Mouse (Mus musculus) right cerebral cortex, postnatal 4 days (tissue): ENCODE results near the gene Camk2b.
A peak's percentile ranks its signal among the peaks of the same experiment; 100 is the strongest.
"Not testable (repeated sequence)": the region's sequence is repeated elsewhere in the genome, so short reads cannot be mapped to it uniquely, and the experiment has no call there.

Experiments
- DNase-seq: peaks from one replicate; pipeline ENCODE4 v3.0.0-alpha.2; 2022

Camk2b gene

DNA sequence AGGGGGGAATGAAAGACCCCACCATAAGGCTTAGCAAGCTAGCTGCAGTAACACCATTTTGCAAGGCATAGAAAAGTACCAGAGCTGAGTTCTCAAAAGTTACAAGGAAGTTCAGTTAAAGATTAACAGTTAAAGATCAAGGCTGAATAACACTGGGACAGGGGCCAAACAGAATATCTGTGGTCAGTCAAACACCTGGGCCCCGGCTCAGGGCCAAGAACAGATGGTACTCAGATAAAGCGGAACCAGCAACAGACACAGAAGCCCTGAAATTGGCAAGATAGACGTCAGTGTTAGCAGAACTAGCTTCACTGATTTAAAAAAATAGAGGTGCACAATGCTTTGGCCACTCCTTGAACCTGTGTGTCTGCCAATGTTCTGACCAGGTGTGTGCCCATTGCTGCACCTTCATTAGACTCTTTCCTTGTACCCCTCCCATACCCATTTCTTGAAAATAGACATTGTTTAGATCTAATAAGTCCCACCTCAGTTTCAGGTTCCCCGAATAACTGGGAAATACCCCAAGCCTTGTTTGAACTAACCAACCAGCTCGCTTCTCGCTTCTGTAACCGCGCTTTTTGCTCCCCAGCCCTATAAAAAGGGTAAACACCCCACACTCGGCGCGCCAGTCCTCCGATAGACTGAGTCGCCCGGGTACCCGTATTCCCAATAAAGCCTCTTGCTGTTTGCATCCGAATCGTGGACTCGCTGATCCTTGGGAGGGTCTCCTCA lies 55.2 kb downstream of the Camk2b start:
- DNase-seq = not testable (repeated sequence)

DNA sequence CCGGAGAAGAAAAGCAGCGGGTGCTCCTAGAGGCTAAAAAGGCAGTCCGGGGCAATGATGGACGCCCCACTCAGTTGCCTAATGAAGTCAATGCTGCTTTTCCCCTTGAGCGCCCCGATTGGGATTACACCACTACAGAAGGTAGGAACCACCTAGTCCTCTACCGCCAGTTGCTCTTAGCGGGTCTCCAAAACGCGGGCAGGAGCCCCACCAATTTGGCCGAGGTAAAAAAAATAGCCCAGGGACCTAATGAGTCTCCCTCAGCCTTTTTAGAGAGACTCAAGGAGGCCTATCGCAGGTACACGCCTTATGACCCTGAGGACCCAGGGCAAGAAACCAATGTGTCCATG lies 58.4 kb downstream of the Camk2b start:
- DNase-seq = not testable (repeated sequence)

DNA sequence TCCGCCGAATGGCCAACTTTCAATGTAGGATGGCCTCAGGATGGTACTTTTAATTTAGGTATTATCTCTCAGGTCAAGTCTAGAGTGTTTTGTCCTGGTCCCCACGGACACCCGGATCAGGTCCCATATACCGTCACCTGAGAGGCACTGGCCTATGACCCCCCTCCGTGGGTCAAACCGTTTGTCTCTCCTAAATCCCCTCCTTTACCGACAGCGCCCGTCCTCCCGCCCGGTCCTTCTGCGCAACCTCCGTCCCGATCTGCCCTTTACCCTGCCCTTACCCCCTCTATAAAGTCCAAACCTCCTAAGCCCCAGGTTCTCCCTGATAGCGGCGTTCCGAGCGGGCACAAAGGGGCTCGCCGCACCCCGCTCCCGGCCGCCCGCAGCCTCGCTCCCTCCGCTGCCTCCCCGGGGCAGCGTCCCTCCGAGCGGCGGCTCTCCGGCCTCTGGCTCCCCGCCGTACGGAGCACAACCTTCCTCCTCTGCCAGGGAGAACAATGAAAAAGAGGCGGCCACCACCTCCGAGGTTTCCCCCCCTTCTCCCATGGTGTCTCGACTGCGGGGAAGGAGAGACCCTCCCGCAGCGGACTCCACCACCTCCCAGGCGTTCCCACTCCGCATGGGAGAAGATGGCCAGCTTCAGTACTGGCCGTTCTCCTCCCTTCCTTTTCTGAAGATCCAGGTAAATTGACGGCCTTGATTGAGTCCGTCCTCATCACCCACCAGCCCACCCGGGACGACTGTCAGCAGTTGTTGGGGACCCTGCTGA lies 59.0 kb downstream of the Camk2b start:
- DNase-seq = not testable (repeated sequence)

DNA sequence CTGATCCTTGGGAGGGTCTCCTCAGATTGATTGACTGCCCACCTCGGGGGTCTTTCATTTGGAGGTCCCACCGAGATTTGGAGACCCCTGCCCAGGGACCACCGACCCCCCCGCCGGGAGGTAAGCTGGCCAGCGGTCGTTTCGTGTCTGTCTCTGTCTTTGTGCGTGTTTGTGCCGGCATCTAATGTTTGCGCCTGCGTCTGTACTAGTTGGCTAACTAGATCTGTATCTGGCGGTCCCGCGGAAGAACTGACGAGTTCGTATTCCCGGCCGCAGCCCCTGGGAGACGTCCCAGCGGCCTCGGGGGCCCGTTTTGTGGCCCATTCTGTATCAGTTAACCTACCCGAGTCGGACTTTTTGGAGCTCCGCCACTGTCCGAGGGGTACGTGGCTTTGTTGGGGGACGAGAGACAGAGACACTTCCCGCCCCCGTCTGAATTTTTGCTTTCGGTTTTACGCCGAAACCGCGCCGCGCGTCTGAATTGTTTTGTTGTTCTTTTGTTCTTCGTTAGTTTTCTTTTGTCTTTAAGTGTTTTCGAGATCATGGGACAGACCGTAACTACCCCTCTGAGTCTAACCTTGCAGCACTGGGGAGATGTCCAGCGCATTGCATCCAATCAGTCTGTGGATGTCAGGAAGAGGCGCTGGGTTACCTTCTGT lies 59.7 kb downstream of the Camk2b start:
- not testable (repeated sequence) for DNase-seq

DNA sequence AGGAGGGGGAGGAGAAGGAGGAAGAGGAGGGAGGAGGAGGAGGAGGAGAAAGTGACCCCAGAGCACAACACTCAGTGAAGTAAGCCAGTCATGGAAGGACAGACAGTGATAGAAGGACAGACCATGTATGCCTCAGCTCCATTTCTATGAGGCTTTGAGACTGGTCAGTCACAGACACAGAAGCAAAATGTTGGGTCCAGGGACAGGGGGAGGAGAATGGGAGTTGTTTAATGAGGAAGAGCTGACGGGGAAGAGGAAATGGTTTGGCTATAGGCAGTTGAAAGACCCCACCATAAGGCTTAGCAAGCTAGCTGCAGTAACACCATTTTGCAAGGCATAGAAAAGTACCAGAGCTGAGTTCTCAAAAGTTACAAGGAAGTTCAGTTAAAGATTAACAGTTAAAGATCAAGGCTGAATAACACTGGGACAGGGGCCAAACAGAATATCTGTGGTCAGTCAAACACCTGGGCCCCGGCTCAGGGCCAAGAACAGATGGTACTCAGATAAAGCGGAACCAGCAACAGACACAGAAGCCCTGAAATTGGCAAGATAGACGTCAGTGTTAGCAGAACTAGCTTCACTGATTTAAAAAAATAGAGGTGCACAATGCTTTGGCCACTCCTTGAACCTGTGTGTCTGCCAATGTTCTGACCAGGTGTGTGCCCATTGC lies 60.7 kb downstream of the Camk2b start:
- DNase-seq = not testable (repeated sequence)

DNA sequence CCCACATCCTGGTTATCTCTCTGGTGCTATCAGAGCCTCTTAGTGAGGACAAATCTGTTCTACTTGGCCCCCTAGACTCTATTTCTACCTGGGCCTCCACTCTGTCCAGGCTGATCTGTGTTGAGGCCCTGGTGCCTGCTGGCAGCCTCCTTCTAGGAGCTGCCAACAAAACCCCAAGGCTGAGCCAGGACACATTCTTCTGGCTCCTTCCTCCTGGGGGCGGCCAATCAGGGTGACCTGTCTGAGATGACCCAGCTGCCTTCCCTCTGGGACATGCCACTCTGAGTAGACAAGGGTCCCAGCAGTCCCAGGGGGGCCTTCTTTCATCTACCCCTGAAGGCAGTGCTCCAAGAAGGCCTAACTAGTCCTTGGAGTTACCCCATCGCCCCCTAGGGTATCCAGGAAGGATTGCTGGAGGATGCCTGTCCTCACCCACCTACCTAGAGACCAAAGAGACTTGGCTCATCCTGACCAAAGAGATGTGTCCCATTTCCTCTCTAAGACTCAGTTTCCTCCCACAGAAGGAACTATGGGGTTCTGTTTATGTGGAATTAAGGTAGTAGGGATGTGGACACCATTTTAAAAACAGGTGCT lies 63.0 kb downstream of the Camk2b start:
- DNase-seq = no peak

DNA sequence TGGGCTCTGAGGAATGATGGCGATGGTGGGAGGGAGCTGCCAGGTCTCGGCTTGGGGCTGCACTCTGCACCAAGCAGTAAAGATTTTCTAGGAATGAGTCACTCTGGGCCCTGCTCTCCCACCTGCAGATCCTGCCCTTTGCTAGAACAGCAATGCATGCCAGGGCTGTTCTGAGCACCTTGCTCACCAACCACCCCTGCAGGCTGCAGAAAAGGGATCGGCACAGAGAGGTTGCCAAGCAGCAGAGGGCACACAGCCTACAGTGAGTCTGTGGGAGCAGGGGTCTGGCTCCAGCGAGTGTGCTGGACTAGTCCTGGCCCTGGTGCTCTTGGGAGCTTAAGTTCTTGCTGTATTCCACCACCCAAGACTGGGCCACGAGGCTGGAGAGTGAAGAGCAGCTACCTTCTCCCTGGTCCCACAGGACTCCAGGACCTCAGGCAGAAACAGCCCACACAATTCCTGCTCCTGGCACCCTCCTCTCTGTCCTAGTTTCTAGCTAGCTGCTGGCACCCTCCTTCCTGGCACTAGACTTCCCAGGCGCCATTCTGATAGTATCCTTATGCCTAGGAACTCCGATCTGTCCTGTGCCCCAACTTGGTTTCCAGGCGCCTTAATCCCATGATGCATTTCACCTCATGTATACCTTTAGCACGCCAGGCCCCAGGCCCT lies 64.0 kb downstream of the Camk2b start:
- no peak for DNase-seq

DNA sequence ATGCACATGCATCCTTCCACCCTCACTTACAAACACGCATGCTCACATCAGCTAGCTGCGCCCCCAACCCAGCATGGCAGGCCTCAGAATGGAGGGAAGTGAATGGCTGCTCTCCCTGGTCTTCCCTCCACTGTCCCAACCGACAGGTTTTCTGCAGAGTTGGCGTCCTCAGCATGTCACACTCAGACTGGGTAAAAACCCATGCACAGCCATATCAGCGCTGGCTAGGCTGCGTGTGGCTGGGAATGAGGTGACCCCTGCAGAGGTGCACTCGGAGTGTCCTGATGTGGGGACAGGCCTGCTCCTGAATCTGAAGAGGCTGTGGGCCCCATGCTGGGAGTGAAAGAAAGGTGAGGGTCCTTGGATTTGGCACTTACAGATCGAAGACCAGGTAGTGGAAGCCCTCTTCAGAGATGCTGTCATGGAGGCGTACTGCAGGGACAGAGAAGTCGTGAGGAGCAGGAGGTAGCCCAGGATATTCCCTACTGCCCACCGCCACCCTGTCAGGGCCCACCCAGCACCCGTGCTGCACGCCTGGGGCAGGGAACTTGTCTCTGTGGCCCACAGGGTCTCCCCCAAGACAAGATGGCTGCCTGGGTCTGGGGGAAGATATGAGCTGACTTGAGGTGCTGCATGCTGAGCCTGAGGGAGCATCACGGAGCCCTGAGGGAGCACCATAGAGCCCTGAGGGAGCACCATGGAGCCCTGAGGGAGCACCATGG lies 65.0 kb downstream of the Camk2b start:
- DNase-seq = no peak

DNA sequence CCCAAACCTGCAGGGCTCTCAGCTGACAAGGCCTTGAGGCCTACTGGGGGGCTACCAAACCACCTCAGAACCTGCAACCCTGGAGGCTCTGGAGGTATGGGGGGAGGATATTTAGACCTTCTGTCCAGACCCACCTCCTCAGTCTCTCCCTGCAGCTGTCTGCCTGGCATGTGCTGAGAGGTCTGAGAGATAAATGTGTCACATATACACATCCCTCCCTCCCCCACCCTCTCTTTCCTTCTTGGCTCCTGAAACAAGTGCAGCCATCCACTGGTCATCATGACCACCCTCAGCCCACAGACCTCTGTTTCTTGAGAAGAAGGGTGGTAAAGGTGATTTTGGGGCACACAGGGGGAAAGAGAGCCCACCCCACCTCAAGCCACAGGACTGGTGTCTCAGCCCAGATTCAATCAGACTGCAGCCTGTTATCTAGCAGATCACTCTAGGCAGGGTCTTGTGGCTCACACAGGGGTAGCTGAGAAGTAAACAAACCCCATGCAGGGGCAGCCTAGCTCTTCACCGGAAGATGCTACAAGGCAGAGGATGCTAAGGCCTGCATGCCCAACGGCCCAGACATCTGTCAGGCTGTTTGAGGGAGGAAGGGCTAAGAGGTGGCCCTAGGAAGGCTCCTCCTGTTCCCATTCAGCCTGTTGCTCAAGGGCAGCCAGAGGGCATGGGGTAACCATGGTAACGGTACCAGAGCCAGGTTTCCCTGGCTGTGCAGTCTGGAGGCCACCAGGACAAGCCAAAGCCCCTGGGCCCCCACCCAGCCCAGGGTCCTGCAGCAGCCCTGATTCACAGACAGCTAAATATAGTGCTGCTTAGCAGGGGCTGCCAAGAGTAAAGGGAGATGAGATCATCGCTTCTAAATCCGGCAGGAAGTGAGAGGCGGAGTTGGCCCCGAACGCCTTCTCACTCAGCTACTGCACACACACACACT lies 66.1 kb downstream of the Camk2b start:
- DNase-seq = peak; percentile 68

DNA sequence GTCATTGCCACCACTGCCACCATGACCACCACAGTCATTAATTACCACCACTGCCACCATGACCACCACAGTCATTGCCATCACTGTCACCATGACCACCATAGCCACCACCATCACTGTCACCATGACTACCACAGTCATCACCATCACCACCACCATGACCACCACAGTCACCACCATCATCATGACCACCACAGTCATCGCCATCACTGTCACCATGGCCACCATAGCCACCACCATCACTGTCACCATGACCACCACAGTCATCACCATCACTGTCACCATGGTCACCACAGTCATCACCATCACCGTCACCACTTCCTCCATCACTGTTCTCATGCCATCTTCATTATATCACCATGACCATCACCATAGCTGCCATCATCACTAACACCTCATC lies 67.7 kb downstream of the Camk2b start:
- DNase-seq = no peak

DNA sequence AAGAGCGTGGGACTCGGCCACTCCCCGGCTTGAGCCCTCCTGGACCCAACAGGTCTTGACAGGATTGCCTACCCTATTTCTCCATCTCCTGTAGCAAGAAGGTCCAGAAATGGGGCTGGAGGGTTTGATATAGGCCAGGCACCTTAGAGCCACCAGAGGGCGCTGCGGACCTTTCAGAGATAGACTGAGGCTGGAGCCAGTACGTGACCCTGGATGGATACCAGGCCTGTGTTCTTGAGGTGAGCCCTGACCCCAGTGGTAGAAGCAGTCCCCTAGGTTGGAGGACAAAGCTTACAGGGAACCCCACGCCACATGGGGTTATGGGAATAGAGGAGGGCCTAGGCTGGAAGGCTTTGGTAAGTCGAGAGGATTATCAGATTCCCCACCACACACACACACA lies 70.2 kb downstream of the Camk2b start:
- DNase-seq = peak; percentile 86

DNA sequence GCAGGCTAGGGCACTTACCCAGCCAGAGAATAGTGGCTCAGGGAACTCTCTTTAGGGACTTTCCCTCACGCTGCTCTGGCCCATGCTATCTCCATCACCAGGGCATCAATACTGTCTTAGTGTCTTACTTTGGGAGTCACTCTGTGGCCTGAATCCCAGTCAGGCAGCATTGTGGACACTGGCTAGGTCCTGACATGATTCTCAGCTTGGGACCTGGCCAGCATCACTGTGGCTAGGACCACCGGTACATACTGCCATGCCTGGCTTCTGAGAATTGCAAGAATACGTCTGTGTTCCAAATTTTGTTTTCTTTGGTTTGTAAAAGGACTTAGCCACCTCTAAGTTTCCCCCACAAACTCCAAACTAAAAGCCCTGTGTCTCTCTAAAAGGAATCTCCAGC lies 71.3 kb downstream of the Camk2b start:
- no peak for DNase-seq

DNA sequence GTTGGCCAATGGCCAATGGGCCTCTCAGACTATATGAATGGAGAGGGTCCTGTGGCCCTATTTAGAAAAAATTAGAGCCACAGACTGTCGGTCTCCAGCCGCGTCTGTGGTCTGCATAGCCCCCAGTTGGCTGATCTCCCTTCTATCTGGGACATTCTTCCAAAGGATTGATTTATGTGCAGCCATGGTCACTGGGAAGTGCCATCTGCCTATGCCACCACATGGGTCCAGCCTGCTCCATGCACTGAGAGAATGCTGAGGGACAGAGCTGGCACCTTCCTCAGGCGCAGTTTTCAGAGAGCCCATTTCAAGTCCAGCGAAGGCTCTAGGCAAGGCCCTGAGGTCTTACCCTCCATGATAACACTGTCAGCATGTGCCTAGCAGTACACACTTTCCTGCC lies 72.0 kb downstream of the Camk2b start:
- DNase-seq = no peak

DNA sequence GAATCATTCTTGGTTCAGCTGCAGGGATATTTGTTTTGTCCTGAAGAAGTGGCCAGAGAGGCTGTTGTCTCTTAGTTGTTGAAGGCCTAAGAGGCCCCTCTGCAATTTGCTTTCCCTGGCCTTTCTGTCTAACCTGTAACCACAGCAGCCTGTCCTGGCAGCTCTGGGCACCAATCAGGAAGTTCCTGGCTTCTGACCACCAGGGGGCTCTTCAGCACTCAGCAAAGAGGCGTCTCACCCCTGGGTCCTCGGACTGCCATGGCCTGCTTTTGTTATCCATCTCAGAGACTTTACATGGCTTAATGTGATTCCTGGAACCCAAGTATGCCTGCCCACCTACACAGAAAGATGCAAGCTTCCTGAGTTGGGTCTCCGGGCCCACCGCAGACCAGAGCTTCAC lies 75.3 kb downstream of the Camk2b start:
- peak; percentile 50 for DNase-seq

DNA sequence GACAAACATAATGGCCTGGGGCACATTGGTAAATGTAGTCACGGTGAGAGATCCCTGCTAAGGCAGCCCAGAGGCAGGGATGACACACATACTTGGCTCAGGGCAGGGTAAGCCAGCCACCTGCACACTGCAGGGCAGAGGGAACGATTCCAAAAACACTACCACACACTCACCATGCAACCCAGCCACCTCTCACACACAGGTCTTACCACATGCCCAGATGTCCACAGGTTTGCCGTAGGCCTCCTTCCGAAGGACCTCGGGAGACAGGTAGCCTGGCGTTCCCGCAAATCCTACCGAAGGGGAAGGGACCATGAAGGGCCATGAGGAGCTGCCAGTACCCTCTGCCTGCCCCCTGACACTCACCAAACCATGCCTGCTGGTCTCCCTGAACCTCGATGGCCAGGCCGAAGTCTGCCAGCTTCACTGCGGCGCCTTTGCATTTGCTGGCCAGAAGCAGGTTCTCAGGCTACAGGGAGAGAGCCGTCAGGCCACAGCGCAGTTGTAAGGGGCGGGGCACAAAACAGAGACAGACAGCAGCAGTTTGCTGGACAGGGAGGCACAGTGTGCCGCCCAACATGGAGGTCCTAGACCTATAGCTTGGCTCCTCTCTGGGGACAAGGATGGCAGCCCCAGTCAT lies 76.1 kb downstream of the Camk2b start:
- no peak for DNase-seq

DNA sequence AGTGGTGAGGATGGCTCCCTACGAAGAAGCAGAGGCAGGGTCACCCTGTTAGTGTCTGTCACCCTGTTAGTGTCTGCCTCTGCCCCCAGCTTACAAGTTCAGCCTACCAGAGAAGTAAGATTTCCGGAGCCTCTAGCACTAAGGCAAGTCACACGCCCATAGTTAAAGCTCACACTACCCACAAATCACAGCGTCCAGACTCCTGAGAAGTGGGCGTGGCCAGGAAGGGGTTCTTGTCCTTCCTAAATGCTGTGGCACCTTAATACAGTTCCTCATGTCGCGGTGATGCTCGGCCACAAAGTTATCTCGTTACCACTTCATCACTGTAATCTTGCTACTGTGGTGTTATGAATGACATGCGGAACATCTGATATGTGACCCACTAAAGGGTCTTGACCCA lies 78.0 kb downstream of the Camk2b start:
- no peak for DNase-seq

DNA sequence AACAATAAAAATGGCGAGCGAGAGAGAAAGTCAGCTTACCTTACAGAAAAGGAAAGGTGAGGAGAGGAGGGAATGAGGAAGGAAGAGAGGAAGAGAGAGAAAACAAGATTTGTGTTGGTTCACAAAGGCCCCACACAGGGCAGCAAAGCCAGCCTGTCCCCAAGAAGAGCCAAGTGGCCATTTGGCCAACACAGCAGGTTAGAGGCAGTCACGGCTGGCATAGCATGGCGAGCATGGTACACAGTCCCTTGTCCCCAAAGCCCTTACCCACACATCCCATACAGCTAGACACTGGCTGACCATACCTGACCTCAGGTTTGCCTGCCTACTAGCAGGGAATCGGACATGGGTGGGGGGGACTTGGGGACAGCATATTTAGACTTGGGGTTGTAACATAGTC lies 82.5 kb downstream of the Camk2b start:
- DNase-seq = no peak

DNA sequence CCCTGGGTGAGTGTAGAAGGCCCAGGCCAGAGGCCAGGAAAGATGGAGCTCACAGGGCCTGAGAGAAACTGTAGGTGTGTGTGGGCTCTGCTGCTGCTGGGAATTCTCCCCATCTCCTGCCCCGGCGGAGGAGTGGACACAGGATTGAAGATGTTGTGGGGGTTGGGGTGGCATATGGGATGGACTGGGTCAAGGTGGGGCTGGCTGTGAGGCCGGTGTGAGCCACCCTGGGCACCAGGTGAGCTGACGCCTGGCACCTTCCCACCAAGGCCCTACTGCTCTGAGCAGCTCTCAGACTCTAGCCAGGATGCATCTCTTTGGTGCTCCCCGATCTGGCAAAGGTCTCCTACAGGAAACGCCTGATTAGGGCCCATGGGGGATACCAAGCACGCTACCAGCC lies 84.8 kb downstream of the Camk2b start:
- DNase-seq = no peak

DNA sequence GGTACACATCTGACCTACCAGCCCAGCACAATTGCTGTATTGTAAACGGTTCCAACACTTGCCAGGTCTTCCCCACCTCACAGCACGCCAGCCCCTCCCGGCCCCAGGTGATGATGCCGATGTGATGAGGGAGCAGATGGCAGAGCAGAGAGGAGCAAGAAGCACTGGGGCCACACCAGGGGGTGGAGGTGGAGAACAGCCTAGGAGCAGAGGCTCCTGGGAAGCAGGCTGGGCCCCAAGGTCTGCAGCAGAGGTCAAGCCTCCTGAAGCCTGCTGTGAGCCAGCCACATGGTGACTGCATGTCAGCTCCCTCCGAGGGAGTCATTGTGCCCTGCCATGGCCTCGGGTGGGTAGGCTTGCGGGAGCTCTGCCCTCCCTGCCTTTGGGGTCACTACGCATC lies 85.6 kb downstream of the Camk2b start:
- no peak for DNase-seq

DNA sequence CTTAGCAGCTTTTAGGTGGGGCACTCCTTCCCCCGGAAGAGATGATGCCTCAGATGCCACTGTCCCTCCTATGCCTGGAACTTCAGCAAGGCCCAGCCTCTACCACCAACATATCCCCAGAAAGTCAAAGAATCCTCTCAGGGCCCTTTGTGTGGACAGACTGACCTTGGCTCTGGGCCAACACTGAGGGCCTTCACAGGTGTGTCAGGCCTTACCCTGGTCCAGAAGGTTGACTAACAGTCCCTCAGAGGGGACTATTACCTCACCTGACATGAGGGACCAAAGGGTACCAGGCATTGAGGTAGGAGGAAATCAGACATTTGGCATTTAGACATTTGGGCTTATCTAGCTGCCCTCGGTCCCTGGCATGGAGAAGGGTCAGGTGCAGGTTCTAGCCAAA lies 86.1 kb downstream of the Camk2b start:
- DNase-seq = no peak
